In genomic region chr4:116708791-116709390, GRCm38 (mm10) we compare ENCODE assay signal across 8 mouse cellular contexts. TPM values are rescaled to one million over a fixed set of nuclear protein-coding genes. Genes with fewer than 3 reads are reported as not detected.
DNase-seq lines count a peak whose midpoint lies in the region; ATAC-seq lines count a peak whose summit lies in the region.

No protein-coding gene starts in this region.

- H3K27me3 ChIP-seq in limb, embryonic 12.5 days = no peaks in the 10 kb centered on the region
- no peaks in the 10 kb centered on the region for H3K27me3 ChIP-seq in neural tube, embryonic 15.5 days (replicated peaks)

- H3K27ac ChIP-seq in limb, embryonic 12.5 days = no peak overlapping the region
- no peak overlapping the region for H3K27ac ChIP-seq in neural tube, embryonic 15.5 days (replicated peaks)

- WGBS in limb, embryonic 12.5 days = 5% methylated on average over 9 of the region's 9 CpGs
- 8% methylated on average over 9 of the region's 9 CpGs for WGBS in neural tube, embryonic 15.5 days

- DNase-seq in embryo, embryonic 11 days = peak; percentile 14
- DNase-seq in embryo, embryonic 10 days (ENCODE audit: low spot score) = no peak
- DNase-seq in thymus, postnatal 14 days = peak; percentile 24
- no peak for DNase-seq in thymus, postnatal 0 days (ENCODE audit: low spot score)
- DNase-seq in right cerebral cortex, postnatal 14 days = no peak
- DNase-seq in urinary bladder, postnatal 4 days (ENCODE audit: low spot score in 2 of 2) = no peak

- peak overlapping the region; percentile 72 for H3K9ac ChIP-seq in limb, embryonic 12.5 days (replicated peaks)
- peak overlapping the region; percentile 36 for H3K9ac ChIP-seq in neural tube, embryonic 15.5 days (replicated peaks)

- no peaks in the 10 kb centered on the region for H3K9me3 ChIP-seq in limb, embryonic 12.5 days
- H3K9me3 ChIP-seq in neural tube, embryonic 15.5 days (replicated peaks) = no peaks in the 10 kb centered on the region

- no peak; the same call in 1 of the 2 replicates for ATAC-seq in limb, embryonic 12.5 days (ENCODE audit: insufficient number of reproducible peaks, insufficient read depth, low FRiP score, low TSS enrichment, low read depth)
- peak; percentile 19 for ATAC-seq in neural tube, embryonic 15.5 days (ENCODE audit: low FRiP score)

- peak overlapping the region; percentile 82 for H3K4me2 ChIP-seq in limb, embryonic 12.5 days
- H3K4me2 ChIP-seq in neural tube, embryonic 15.5 days = peak overlapping the region; percentile 66

- H3K36me3 ChIP-seq in limb, embryonic 12.5 days = peaks cover 15% of the 10 kb centered on the region
- no peaks in the 10 kb centered on the region for H3K36me3 ChIP-seq in neural tube, embryonic 15.5 days

- H3K4me1 ChIP-seq in limb, embryonic 12.5 days (replicated peaks) = peaks cover 9% of the 10 kb centered on the region
- peaks cover 13% of the 10 kb centered on the region for H3K4me1 ChIP-seq in neural tube, embryonic 15.5 days

- peak overlapping the region; percentile 61 for H3K4me3 ChIP-seq in limb, embryonic 12.5 days (replicated peaks)
- H3K4me3 ChIP-seq in neural tube, embryonic 15.5 days (replicated peaks) = peak overlapping the region; percentile 72

RNA-seq across cellular contexts. Expression of gene Ccdc163, which starts 0.6 kb away (rescaled TPM):
- polyA plus RNA-seq in thymus, postnatal 0 days (2015; fragmentation: Nextera tagmentation; extraction: Ambion mirVana) = 21.5 and 23.7 TPM in 2 replicates
- 27.1 and 27.5 TPM in 2 replicates for polyA plus RNA-seq in limb, embryonic 12.5 days (2016; fragmentation: Nextera tagmentation; extraction: Ambion mirVana)
- 9.7 and 11.3 TPM in 2 replicates for polyA plus RNA-seq in neural tube, embryonic 15.5 days (2015; fragmentation: Nextera tagmentation; extraction: Ambion mirVana)

RNA-seq across cellular contexts. Expression of gene Mmachc, which starts 0.7 kb away (rescaled TPM):
- polyA plus RNA-seq in thymus, postnatal 0 days (2015; fragmentation: Nextera tagmentation; extraction: Ambion mirVana) = 12.0 and 13.6 TPM in 2 replicates
- polyA plus RNA-seq in limb, embryonic 12.5 days (2016; fragmentation: Nextera tagmentation; extraction: Ambion mirVana) = 25.2 and 27.9 TPM in 2 replicates
- polyA plus RNA-seq in neural tube, embryonic 15.5 days (2015; fragmentation: Nextera tagmentation; extraction: Ambion mirVana) = 20.0 and 22.7 TPM in 2 replicates

RNA-seq across cellular contexts. Expression of gene Tesk2, which starts 11.9 kb away (rescaled TPM):
- 4.3 and 4.7 TPM in 2 replicates for polyA plus RNA-seq in thymus, postnatal 0 days (2015; fragmentation: Nextera tagmentation; extraction: Ambion mirVana)
- polyA plus RNA-seq in limb, embryonic 12.5 days (2016; fragmentation: Nextera tagmentation; extraction: Ambion mirVana) = 13.2 and 13.5 TPM in 2 replicates
- polyA plus RNA-seq in neural tube, embryonic 15.5 days (2015; fragmentation: Nextera tagmentation; extraction: Ambion mirVana) = 3.0 and 3.3 TPM in 2 replicates

RNA-seq across cellular contexts. Expression of gene Prdx1, which starts 23.5 kb away (rescaled TPM):
- polyA plus RNA-seq in thymus, postnatal 0 days (2015; fragmentation: Nextera tagmentation; extraction: Ambion mirVana) = 1,118 and 1,206 TPM in 2 replicates
- 1,153 and 1,285 TPM in 2 replicates for polyA plus RNA-seq in limb, embryonic 12.5 days (2016; fragmentation: Nextera tagmentation; extraction: Ambion mirVana)
- polyA plus RNA-seq in neural tube, embryonic 15.5 days (2015; fragmentation: Nextera tagmentation; extraction: Ambion mirVana) = 443 and 606 TPM in 2 replicates

RNA-seq across cellular contexts. Expression of gene Akr1a1, which starts 57.4 kb away (rescaled TPM):
- polyA plus RNA-seq in thymus, postnatal 0 days (2015; fragmentation: Nextera tagmentation; extraction: Ambion mirVana) = 624 and 637 TPM in 2 replicates
- 634 and 637 TPM in 2 replicates for polyA plus RNA-seq in limb, embryonic 12.5 days (2016; fragmentation: Nextera tagmentation; extraction: Ambion mirVana)
- polyA plus RNA-seq in neural tube, embryonic 15.5 days (2015; fragmentation: Nextera tagmentation; extraction: Ambion mirVana) = 717 and 746 TPM in 2 replicates

Comparison
In these comparisons a context has a peak if more than half of its experiments do, and no peak if none do; other contexts are left out.
1. DNase-seq: peak in embryo, embryonic 11 days (single experiment) and thymus, postnatal 14 days (single experiment); none in embryo, embryonic 10 days (single experiment), thymus, postnatal 0 days (single experiment), right cerebral cortex, postnatal 14 days (single experiment) and urinary bladder, postnatal 4 days (0 of 2).